Comparison of ENCODE assay signal across 14 mouse cellular contexts in genomic region chr15:93228375-93228774, GRCm38 (mm10). TPM values are rescaled to one million over a fixed set of nuclear protein-coding genes. Genes with fewer than 3 reads are reported as not detected.
DNase-seq lines count a peak whose midpoint lies in the region; ATAC-seq and TF ChIP-seq lines count a peak whose summit lies in the region.
"Had no signal": no experiment of that assay in that cellular context is flagged by ENCODE, and none has a peak within 500 bp of the region (broad histone marks: within the 10 kb centered on the region; RNA-seq: fewer than 3 reads in every experiment).

No protein-coding gene starts in this region.

- H3K27ac ChIP-seq in kidney, embryonic 15.5 days = no peak overlapping the region
- H3K27ac ChIP-seq in kidney, embryonic 14.5 days (ENCODE audit: low read depth, low read length) = no peak overlapping the region
- H3K27ac ChIP-seq in kidney, adult 2 months (ENCODE audit: insufficient read depth, low read depth, low read length) = no peak overlapping the region
- no peak overlapping the region for H3K27ac ChIP-seq in neural tube, embryonic 13.5 days (replicated peaks)
- H3K27ac ChIP-seq: embryonic facial prominence, embryonic 12.5 days; embryonic facial prominence, embryonic 15.5 days; heart, adult 2 months; heart, embryonic 10.5 days; hindbrain, embryonic 14.5 days; hindbrain, postnatal 0 days had no signal

- no peaks in the 10 kb centered on the region for H3K27me3 ChIP-seq in kidney, embryonic 15.5 days
- H3K27me3 ChIP-seq in kidney, embryonic 14.5 days (ENCODE audit: control insufficient read depth, insufficient read depth, low read length) = no peaks in the 10 kb centered on the region
- H3K27me3 ChIP-seq in kidney, adult 2 months (replicated peaks; ENCODE audit: control insufficient read depth, insufficient read depth, low read length) = no peaks in the 10 kb centered on the region
- H3K27me3 ChIP-seq in neural tube, embryonic 13.5 days = no peaks in the 10 kb centered on the region
- H3K27me3 ChIP-seq: embryonic facial prominence, embryonic 12.5 days; embryonic facial prominence, embryonic 15.5 days had no signal

- H3K9ac ChIP-seq in kidney, embryonic 15.5 days = no peak overlapping the region
- no peak overlapping the region for H3K9ac ChIP-seq in kidney, embryonic 14.5 days (ENCODE audit: low read depth, low read length)
- H3K9ac ChIP-seq in neural tube, embryonic 13.5 days = no peak overlapping the region
- H3K9ac ChIP-seq: embryonic facial prominence, embryonic 12.5 days; embryonic facial prominence, embryonic 15.5 days; hindbrain, embryonic 14.5 days had no signal

- ATAC-seq in kidney, embryonic 15.5 days (replicated peaks; ENCODE audit: low FRiP score) = peak; percentile 54; the same call in 1 of the 2 replicates
- ATAC-seq in kidney, embryonic 14.5 days (ENCODE audit: low FRiP score, low TSS enrichment) = no peak
- peak; percentile 41; the same call in 1 of the 2 replicates for ATAC-seq in neural tube, embryonic 13.5 days (ENCODE audit: low read depth)

- H3K4me2 ChIP-seq in kidney, embryonic 15.5 days = no peak overlapping the region
- no peak overlapping the region for H3K4me2 ChIP-seq in kidney, embryonic 14.5 days (replicated peaks; ENCODE audit: low read depth, low read length)
- no peak overlapping the region for H3K4me2 ChIP-seq in neural tube, embryonic 13.5 days
- H3K4me2 ChIP-seq: embryonic facial prominence, embryonic 12.5 days; embryonic facial prominence, embryonic 15.5 days; hindbrain, embryonic 14.5 days had no signal

- no peak for TF ChIP-seq POLR2A in kidney, adult 2 months (IDR thresholded peaks at IDR 0.05; ENCODE audit: low read depth, low read length)

- 76% methylated on average over 10 of the region's 10 CpGs for WGBS in kidney, embryonic 15.5 days
- WGBS in kidney, embryonic 14.5 days = 71% methylated on average over 10 of the region's 10 CpGs
- WGBS in kidney, adult 2 months = 65% methylated on average over 10 of the region's 10 CpGs
- WGBS in neural tube, embryonic 13.5 days = 91% methylated on average over 10 of the region's 10 CpGs

- no peak for TF ChIP-seq CTCF in kidney, adult 2 months (conservative IDR thresholded peaks at IDR 0.05; ENCODE audit: insufficient read depth, insufficient read length, low read depth, low read length)

- H3K36me3 ChIP-seq in kidney, embryonic 15.5 days = no peaks in the 10 kb centered on the region
- H3K36me3 ChIP-seq in kidney, embryonic 14.5 days (ENCODE audit: control insufficient read depth, insufficient read depth, low read length) = no peaks in the 10 kb centered on the region
- H3K36me3 ChIP-seq in kidney, adult 2 months (ENCODE audit: control insufficient read depth, insufficient read depth, low read length) = no peaks in the 10 kb centered on the region
- H3K36me3 ChIP-seq in neural tube, embryonic 13.5 days = no peaks in the 10 kb centered on the region
- H3K36me3 ChIP-seq: embryonic facial prominence, embryonic 12.5 days; embryonic facial prominence, embryonic 15.5 days; heart, embryonic 10.5 days had no signal

- H3K9me3 ChIP-seq in kidney, embryonic 15.5 days (replicated peaks) = no peaks in the 10 kb centered on the region
- H3K9me3 ChIP-seq in kidney, embryonic 14.5 days (ENCODE audit: control insufficient read depth, low read length) = no peaks in the 10 kb centered on the region
- H3K9me3 ChIP-seq in neural tube, embryonic 13.5 days = 0 out of 2 replicates have a peak, but pooled peaks cover 2% of the 10 kb centered on the region
- H3K9me3 ChIP-seq: embryonic facial prominence, embryonic 12.5 days; embryonic facial prominence, embryonic 15.5 days; heart, embryonic 10.5 days had no signal

- no peak overlapping the region for H3K4me3 ChIP-seq in kidney, embryonic 15.5 days (replicated peaks)
- H3K4me3 ChIP-seq in kidney, embryonic 14.5 days (ENCODE audit: low read length) = no peak overlapping the region
- H3K4me3 ChIP-seq in kidney, adult 2 months (ENCODE audit: insufficient read depth, low read depth, low read length) = no peak overlapping the region
- no peak overlapping the region for H3K4me3 ChIP-seq in neural tube, embryonic 13.5 days
- H3K4me3 ChIP-seq: embryonic facial prominence, embryonic 12.5 days; embryonic facial prominence, embryonic 15.5 days; heart, adult 2 months; heart, embryonic 10.5 days had no signal

- peaks cover 5% of the 10 kb centered on the region; the same call in 1 of the 2 replicates for H3K4me1 ChIP-seq in kidney, embryonic 15.5 days
- H3K4me1 ChIP-seq in kidney, embryonic 14.5 days (ENCODE audit: control insufficient read depth, insufficient read depth, low read length) = no peaks in the 10 kb centered on the region
- H3K4me1 ChIP-seq in kidney, adult 2 months (ENCODE audit: control insufficient read depth, insufficient read depth, low read length) = no peaks in the 10 kb centered on the region
- H3K4me1 ChIP-seq in neural tube, embryonic 13.5 days (replicated peaks) = peaks cover 22% of the 10 kb centered on the region
- H3K4me1 ChIP-seq: embryonic facial prominence, embryonic 15.5 days; heart, embryonic 10.5 days had no signal

- peak; percentile 29 for DNase-seq in kidney, postnatal 10 days
- DNase-seq in kidney, adult 2 months = no peak
- DNase-seq in neural tube, embryonic 10.5 days (ENCODE audit: extremely low spot score, low spot score) = no peak
- DNase-seq: cerebellum, adult 11 months; gastrocnemius, postnatal 25 days had no signal

RNA-seq across cellular contexts. Expression of gene Gxylt1, which starts 46.6 kb away (rescaled TPM):
- polyA plus RNA-seq in kidney, embryonic 15.5 days (2015; fragmentation: Nextera tagmentation; extraction: Ambion mirVana) = 15.2 and 15.9 TPM in 2 replicates
- 12.7 and 21.6 TPM in 2 replicates for polyA plus RNA-seq in kidney, embryonic 14.5 days (2014; fragmentation: Nextera tagmentation; extraction: Ambion mirVana)
- polyA plus RNA-seq in kidney, adult 2 months (2012; rRNA removed) = 2.5 and 4.1 TPM in 2 replicates
- polyA plus RNA-seq in neural tube, embryonic 13.5 days (2015; fragmentation: Nextera tagmentation; extraction: Ambion mirVana) = 7.0 and 8.5 TPM in 2 replicates
